Mouse (Mus musculus): ENCODE measurements around the gene Zfp799. TPM values are rescaled to one million over a fixed set of nuclear protein-coding genes. Genes with fewer than 3 reads are reported as not detected.

Zfp799 gene
- polyA plus RNA-seq, 1 experiment from 2014 or later: 8.7 TPM

DNA sequence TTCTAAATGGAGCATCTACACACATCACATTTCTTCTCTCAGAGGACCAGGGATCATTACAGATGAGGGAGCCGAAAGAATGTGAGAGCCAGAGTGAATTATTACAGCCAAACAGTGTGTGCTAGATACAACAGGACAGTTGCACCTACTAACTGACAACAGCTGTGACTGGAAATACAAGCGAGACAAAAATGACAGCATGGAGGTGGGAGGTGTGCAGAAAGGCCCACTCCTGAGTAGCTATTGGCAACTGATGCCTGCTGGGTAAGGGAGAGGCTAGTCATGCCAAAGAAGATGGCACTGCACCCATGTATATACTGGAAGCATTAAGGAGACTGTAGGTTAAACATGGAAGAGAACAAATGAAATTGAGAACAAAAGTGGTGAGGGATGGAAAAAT is 63.6 kb downstream of the Zfp799 start:
- no peaks in the 10 kb centered on the region for H3K27me3 ChIP-seq (ENCODE audit: insufficient read depth, poor library complexity, severe bottlenecking)
- no peak overlapping the region for H3K4me3 ChIP-seq
- no peaks in the 10 kb centered on the region for H3K9me3 ChIP-seq
- H3K4me1 ChIP-seq: no peaks in the 10 kb centered on the region
- WGBS: 94% methylated on average over 2 of the region's 2 CpGs
- no peak overlapping the region for H3K27ac ChIP-seq
- no peak for DNase-seq (ENCODE audit: low spot score)
- peaks cover 77% of the 10 kb centered on the region for H3K36me3 ChIP-seq

Other genes with a start within 250 kb of the Zfp799 start
- gene Cyp4f37, start 209.0 kb downstream of the Zfp799 start, polyA plus RNA-seq (2016; fragmentation: Nextera tagmentation; extraction: Ambion mirVana): not detected in 2 replicates
- gene Cyp4f40, start 171.4 kb downstream of the Zfp799 start, polyA plus RNA-seq (2016; fragmentation: Nextera tagmentation; extraction: Ambion mirVana): not detected in 2 replicates
- gene Cyp4f15, start 144.6 kb downstream of the Zfp799 start, polyA plus RNA-seq (2016; fragmentation: Nextera tagmentation; extraction: Ambion mirVana): 0.41 and 0.83 TPM in 2 replicates
- gene Zfp871, start 42.0 kb downstream of the Zfp799 start, polyA plus RNA-seq (2016; fragmentation: Nextera tagmentation; extraction: Ambion mirVana): 27.3 and 30.4 TPM in 2 replicates
- 1.2 and 2.4 TPM in 2 replicates for gene Zfp811, start 20.3 kb downstream of the Zfp799 start, polyA plus RNA-seq (2016; fragmentation: Nextera tagmentation; extraction: Ambion mirVana)
- 4.7 and 5.3 TPM in 2 replicates for gene Zfp870, start 61.4 kb upstream of the Zfp799 start, polyA plus RNA-seq (2016; fragmentation: Nextera tagmentation; extraction: Ambion mirVana)
- gene Cyp4f14, start 87.1 kb upstream of the Zfp799 start, polyA plus RNA-seq (2016; fragmentation: Nextera tagmentation; extraction: Ambion mirVana): not detected in 2 replicates
- gene Cyp4f13, start 117.1 kb upstream of the Zfp799 start, polyA plus RNA-seq (2016; fragmentation: Nextera tagmentation; extraction: Ambion mirVana): 8.9 TPM in 2 replicates
- 7.7 and 7.8 TPM in 2 replicates for gene Zfp472, start 135.6 kb upstream of the Zfp799 start, polyA plus RNA-seq (2016; fragmentation: Nextera tagmentation; extraction: Ambion mirVana)
- gene Zfp952, start 162.9 kb upstream of the Zfp799 start, polyA plus RNA-seq (2016; fragmentation: Nextera tagmentation; extraction: Ambion mirVana): 8.6 and 8.9 TPM in 2 replicates
- gene Zfp763, start 203.1 kb upstream of the Zfp799 start, polyA plus RNA-seq (2016; fragmentation: Nextera tagmentation; extraction: Ambion mirVana): 7.1 and 8.0 TPM in 2 replicates
- not detected in 2 replicates for gene 4921501E09Rik, start 237.8 kb upstream of the Zfp799 start, polyA plus RNA-seq (2016; fragmentation: Nextera tagmentation; extraction: Ambion mirVana)

All from heart, embryonic 10.5 days (tissue).